8 mouse cellular contexts compared by ENCODE assay signal in genomic region chr11:98329081-98329959, GRCm38 (mm10). TPM values are rescaled to one million over a fixed set of nuclear protein-coding genes. Genes with fewer than 3 reads are reported as not detected.
DNase-seq lines count a peak whose midpoint lies in the region; ATAC-seq and TF ChIP-seq lines count a peak whose summit lies in the region.

Gene Neurod2 (minus strand): TSS chr11:98329648.

- TF ChIP-seq CTCF in cortical plate, adult 2 months (IDR thresholded peaks at IDR 0.05; ENCODE audit: extremely low read depth, insufficient read depth, low read length) = no peak

- H3K27ac ChIP-seq in cortical plate, adult 2 months (ENCODE audit: insufficient read depth, low read length) = peak within 1 kb of the TSS; percentile 93
- no peak within 1 kb of the TSS for H3K27ac ChIP-seq in midbrain, embryonic 12.5 days (replicated peaks)

- 2% methylated on average over 35 of the region's 38 CpGs for WGBS in midbrain, embryonic 12.5 days

- H3K9ac ChIP-seq in midbrain, embryonic 12.5 days (replicated peaks) = 0 out of 2 replicates have a peak within 1 kb of the TSS, but pooled peaks have one; percentile 28

- H3K27me3 ChIP-seq in midbrain, embryonic 12.5 days = peaks cover 97% of the 10 kb centered on the region

- peak within 1 kb of the TSS; percentile 93 for H3K4me3 ChIP-seq in cortical plate, adult 2 months (ENCODE audit: insufficient read depth, low read length)
- H3K4me3 ChIP-seq in midbrain, embryonic 12.5 days = peak within 1 kb of the TSS; percentile 39

- peak; percentile 73 to 78 for DNase-seq in left cerebral cortex, adult 18-20 months (ENCODE audit: low spot score in 2 of 2)
- no peak for DNase-seq in left cerebral cortex, adult 11 months (ENCODE audit: low spot score)
- DNase-seq in layer of hippocampus, adult 18-20 months (ENCODE audit: low spot score in 2 of 2) = peak; percentile 91 to 95
- no peak for DNase-seq in embryo, embryonic 9.5 days (ENCODE audit: extremely low spot score)
- DNase-seq in urinary bladder, postnatal 4 days (ENCODE audit: low spot score in 2 of 2) = no peak
- no peak for DNase-seq in yolk sac, embryonic 10.5 days (ENCODE audit: low spot score)

- H3K36me3 ChIP-seq in midbrain, embryonic 12.5 days = no peaks in the 10 kb centered on the region

- H3K4me1 ChIP-seq in cortical plate, adult 2 months (ENCODE audit: control insufficient read depth, insufficient read depth, low read length) = no peaks in the 10 kb centered on the region; the same call in 1 of the 2 replicates
- peaks cover 32% of the 10 kb centered on the region for H3K4me1 ChIP-seq in midbrain, embryonic 12.5 days

- peak within 1 kb of the TSS; percentile 47 for H3K4me2 ChIP-seq in midbrain, embryonic 12.5 days (replicated peaks)

- peak; percentile 91 for TF ChIP-seq POLR2A in cortical plate, adult 2 months (IDR thresholded peaks at IDR 0.05; ENCODE audit: extremely low read depth, insufficient read depth, low read length)

- no peak for ATAC-seq in midbrain, embryonic 12.5 days (ENCODE audit: low FRiP score, low read depth)

- H3K9me3 ChIP-seq in midbrain, embryonic 12.5 days = no peaks in the 10 kb centered on the region

RNA-seq across cellular contexts. Expression of gene Neurod2, which starts in this region (rescaled TPM):
- 10 to 100 TPM; 70.9 to 73.2 TPM for total RNA-seq in left cerebral cortex, adult 18-20 months (2021)
- 45.0 and 57.2 TPM in 2 replicates for polyA plus RNA-seq in cortical plate, adult 2 months (2012; rRNA removed)
- 100 to 1,000 TPM; 158 to 159 TPM for total RNA-seq in layer of hippocampus, adult 18-20 months (2021)
- polyA plus RNA-seq in midbrain, embryonic 12.5 days (2016; fragmentation: Nextera tagmentation; extraction: Ambion mirVana) = 1.3 and 2.3 TPM in 2 replicates

Comparison
In these comparisons a context has a peak if more than half of its experiments do, and no peak if none do; other contexts are left out.
1. RNA of gene Neurod2 (polyA plus RNA-seq): 45.0 to 57.2 TPM in cortical plate, adult 2 months; 1.3 to 2.3 TPM in midbrain, embryonic 12.5 days; every median in the first group is over 10 times any median in the second.
2. DNase-seq: peak in left cerebral cortex, adult 18-20 months (2 of 2) and layer of hippocampus, adult 18-20 months (2 of 2); none in left cerebral cortex, adult 11 months (single experiment), embryo, embryonic 9.5 days (single experiment), urinary bladder, postnatal 4 days (0 of 2) and yolk sac, embryonic 10.5 days (single experiment).